Mouse (Mus musculus): ENCODE data around the gene Smim23.

The Smim23 gene

GRCm38 (mm10) chr11:32780747-32781536 is 43.5 kb downstream of the Smim23 start:
- peak; percentile 5 for DNase-seq

- DNase-seq, result no peak
Measured at GRCm38 (mm10) chr11:32768642-32769343, 55.6 kb downstream of the Smim23 start.
